12 mouse cellular contexts compared by ENCODE assay signal in the genomic region with DNA sequence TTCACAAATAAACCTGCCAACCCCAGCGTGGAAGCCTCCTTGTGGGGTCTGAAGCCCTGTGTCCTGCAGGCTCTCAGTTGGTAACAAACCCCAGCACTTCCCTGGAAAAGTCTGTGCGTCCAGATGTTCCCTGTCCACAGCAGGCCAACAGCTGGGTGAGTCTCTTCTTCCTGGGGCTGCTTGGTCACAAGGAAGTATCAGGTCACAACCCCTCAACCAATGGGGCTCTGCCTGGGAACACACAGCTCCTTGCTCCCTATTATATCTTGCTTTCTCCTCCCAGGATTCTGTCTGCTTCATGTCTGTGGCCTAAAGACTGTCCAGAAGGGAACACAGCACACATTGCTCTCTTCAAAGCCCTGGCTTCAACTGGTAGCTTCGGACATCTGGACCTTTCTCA. TPM values are rescaled to one million over a fixed set of nuclear protein-coding genes. Genes with fewer than 3 reads are reported as not detected.
A peak's percentile ranks its signal among the peaks of the same experiment; 100 is the strongest.
DNase-seq lines count a peak whose midpoint lies in the region; ATAC-seq and TF ChIP-seq lines count a peak whose summit lies in the region.
"Had no signal": no experiment of that assay in that cellular context is flagged by ENCODE, and none has a peak within 500 bp of the region (broad histone marks: within the 10 kb centered on the region; RNA-seq: fewer than 3 reads in every experiment).

No protein-coding gene starts in this region.

- 0 out of 2 replicates have a peak, but pooled peaks have one; percentile 2 for TF ChIP-seq POLR2A in lung, adult 2 months (IDR thresholded peaks at IDR 0.05; ENCODE audit: borderline replicate concordance, extremely low read depth, low read depth, low read length)

- 40% methylated on average over 3 of the region's 3 CpGs for WGBS in kidney, embryonic 14.5 days
- WGBS in lung, adult 2 months = 77% methylated on average over 3 of the region's 3 CpGs
- 39% methylated on average over 3 of the region's 3 CpGs for WGBS in stomach, embryonic 16.5 days

- H3K36me3 ChIP-seq in kidney, embryonic 14.5 days (ENCODE audit: control insufficient read depth, insufficient read depth, low read length) = no peaks in the 10 kb centered on the region
- H3K36me3 ChIP-seq in stomach, embryonic 16.5 days (ENCODE audit: control insufficient read depth, insufficient read depth, low read length) = no peaks in the 10 kb centered on the region

- TF ChIP-seq CTCF in lung, adult 2 months (IDR thresholded peaks at IDR 0.05; ENCODE audit: insufficient read depth, low read length) = no peak

- peaks cover 24% of the 10 kb centered on the region for H3K4me1 ChIP-seq in kidney, embryonic 14.5 days (ENCODE audit: control insufficient read depth, insufficient read depth, low read length)
- H3K4me1 ChIP-seq in lung, adult 2 months (ENCODE audit: control insufficient read depth, insufficient read depth, low read length) = peaks cover 19% of the 10 kb centered on the region
- H3K4me1 ChIP-seq in stomach, embryonic 16.5 days (ENCODE audit: control insufficient read depth, insufficient read depth, low read length) = peaks cover 25% of the 10 kb centered on the region

- ATAC-seq in kidney, embryonic 14.5 days (ENCODE audit: low FRiP score, low TSS enrichment) = peak; percentile 48
- ATAC-seq in stomach, embryonic 16.5 days (ENCODE audit: insufficient read depth, low FRiP score) = peak; percentile 39; the same call in 1 of the 2 replicates
- ATAC-seq in megakaryocyte-erythroid progenitor cell, adult 5-6 weeks (replicated peaks; ENCODE audit: low FRiP score, low TSS enrichment, poor library complexity, severe bottlenecking) = no peak

- H3K27ac ChIP-seq in kidney, embryonic 14.5 days (ENCODE audit: low read depth, low read length) = peak overlapping the region; percentile 44; the same call in 1 of the 2 replicates
- peak overlapping the region; percentile 82 for H3K27ac ChIP-seq in stomach, embryonic 16.5 days (ENCODE audit: low read length)

- H3K27me3 ChIP-seq in kidney, embryonic 14.5 days (ENCODE audit: control insufficient read depth, insufficient read depth, low read length) = no peaks in the 10 kb centered on the region
- H3K27me3 ChIP-seq in stomach, embryonic 16.5 days (ENCODE audit: control insufficient read depth, insufficient read depth, low read length) = no peaks in the 10 kb centered on the region

- no peak overlapping the region for H3K4me2 ChIP-seq in kidney, embryonic 14.5 days (replicated peaks; ENCODE audit: low read depth, low read length)
- H3K4me2 ChIP-seq in stomach, embryonic 16.5 days (ENCODE audit: low read depth, low read length) = no peak overlapping the region

- H3K9me3 ChIP-seq in kidney, embryonic 14.5 days (ENCODE audit: control insufficient read depth, low read length) = peaks cover 2% of the 10 kb centered on the region; the same call in 1 of the 2 replicates
- H3K9me3 ChIP-seq in stomach, embryonic 16.5 days (replicated peaks; ENCODE audit: control insufficient read depth, low read length) = no peaks in the 10 kb centered on the region; the same call in 1 of the 2 replicates

- DNase-seq in testis, postnatal 14 days (ENCODE audit: low spot score) = peak; percentile 70
- no peak for DNase-seq in testis, postnatal 10 days (ENCODE audit: low spot score)
- no peak for DNase-seq in lung, adult 2 months
- no peak for DNase-seq in natural killer cell, adult 2 months (ENCODE audit: low spot score in 2 of 2)
- no peak for DNase-seq in adrenal gland, postnatal 10 days
- DNase-seq: gastrocnemius, postnatal 14 days; thymus, adult 18-20 months had no signal

- no peak overlapping the region for H3K4me3 ChIP-seq in kidney, embryonic 14.5 days (ENCODE audit: low read length)
- no peak overlapping the region for H3K4me3 ChIP-seq in lung, adult 2 months (replicated peaks; ENCODE audit: extremely low read depth, low read depth, low read length)
- H3K4me3 ChIP-seq in stomach, embryonic 16.5 days (replicated peaks; ENCODE audit: low read length) = no peak overlapping the region
- H3K4me3 ChIP-seq: erythroblast, embryonic 14.5 days had no signal

- H3K9ac ChIP-seq in kidney, embryonic 14.5 days (ENCODE audit: low read depth, low read length) = no peak overlapping the region
- H3K9ac ChIP-seq in stomach, embryonic 16.5 days (ENCODE audit: low read length) = no peak overlapping the region

RNA-seq across cellular contexts. Expression of a gene that starts 9.2 kb away (rescaled TPM):
- 15.5 and 18.0 TPM in 2 replicates for polyA plus RNA-seq in kidney, embryonic 14.5 days (2014; fragmentation: Nextera tagmentation; extraction: Ambion mirVana)
- polyA plus RNA-seq in lung, adult 2 months (2012; rRNA removed) = 105 and 162 TPM in 2 replicates
- 23.5 and 24.3 TPM in 2 replicates for polyA plus RNA-seq in stomach, embryonic 16.5 days (2015; fragmentation: Nextera tagmentation; extraction: Ambion mirVana)
- 10 to 100 TPM; 18.7 to 23.3 TPM for total RNA-seq in adrenal gland, postnatal 10 days (2021)
- total RNA-seq in megakaryocyte-erythroid progenitor cell, adult 5-6 weeks (2014; fragmentation: Nextera tagmentation) = not detected in 2 replicates
- not detected in 2 replicates for total RNA-seq in megakaryocyte-erythroid progenitor cell, adult 5-6 weeks (2017)
- total RNA-seq: megakaryocyte progenitor cell, adult 5-6 weeks had no signal
- polyA plus RNA-seq: erythroblast, embryonic 14.5 days had no signal

RNA-seq across cellular contexts. Expression of a gene that starts 59.6 kb away (rescaled TPM):
- 1.5 and 1.7 TPM in 2 replicates for polyA plus RNA-seq in kidney, embryonic 14.5 days (2014; fragmentation: Nextera tagmentation; extraction: Ambion mirVana)
- 4.5 and 5.1 TPM in 2 replicates for polyA plus RNA-seq in lung, adult 2 months (2012; rRNA removed)
- polyA plus RNA-seq in stomach, embryonic 16.5 days (2015; fragmentation: Nextera tagmentation; extraction: Ambion mirVana) = 1.6 and 1.7 TPM in 2 replicates
- 10 to 100 TPM; 20.8 to 27.7 TPM for total RNA-seq in adrenal gland, postnatal 10 days (2021)
- total RNA-seq in megakaryocyte-erythroid progenitor cell, adult 5-6 weeks (2014; fragmentation: Nextera tagmentation) = 0.35 and 1.4 TPM in 2 replicates
- total RNA-seq in megakaryocyte-erythroid progenitor cell, adult 5-6 weeks (2017) = 0.04 TPM in 1 of 2 replicates, not detected in the other
- polyA plus RNA-seq: erythroblast, embryonic 14.5 days had no signal
